Comparison of ENCODE assay signal across 12 mouse cellular contexts in genomic region chrX:99241684-99242118, GRCm38 (mm10).
DNase-seq lines count a peak whose midpoint lies in the region; ATAC-seq lines count a peak whose summit lies in the region.
"Had no signal": no experiment of that assay in that cellular context is flagged by ENCODE, and none has a peak within 500 bp of the region (broad histone marks: within the 10 kb centered on the region; RNA-seq: fewer than 3 reads in every experiment).

No protein-coding gene starts in this region.

- no peak overlapping the region for H3K9ac ChIP-seq in lung, embryonic 15.5 days
- no peak overlapping the region for H3K9ac ChIP-seq in stomach, embryonic 15.5 days
- H3K9ac ChIP-seq: liver, embryonic 14.5 days had no signal

- intact Hi-C loops in heart, postnatal 10 days (cut with DNase I) = no loop called here

- ATAC-seq in lung, embryonic 15.5 days (ENCODE audit: borderline replicate concordance, extremely low read depth, low FRiP score, low TSS enrichment) = peak; percentile 87
- ATAC-seq in stomach, embryonic 15.5 days (ENCODE audit: insufficient read depth, low FRiP score, low read depth) = peak; percentile 43; the same call in 1 of the 2 replicates
- ATAC-seq: hindbrain, postnatal 0 days had no signal

- H3K27me3 ChIP-seq in lung, embryonic 15.5 days = no peaks in the 10 kb centered on the region
- H3K27me3 ChIP-seq in limb, embryonic 10.5 days (ENCODE audit: low read depth, poor library complexity, severe bottlenecking) = peaks cover 99% of the 10 kb centered on the region
- peaks cover 8% of the 10 kb centered on the region; the same call in 1 of the 2 replicates for H3K27me3 ChIP-seq in stomach, embryonic 15.5 days (replicated peaks)

- no peaks in the 10 kb centered on the region for H3K36me3 ChIP-seq in lung, embryonic 15.5 days
- no peaks in the 10 kb centered on the region for H3K36me3 ChIP-seq in limb, embryonic 10.5 days
- H3K36me3 ChIP-seq in stomach, embryonic 15.5 days = no peaks in the 10 kb centered on the region

- no peak overlapping the region for H3K4me3 ChIP-seq in lung, embryonic 15.5 days
- no peak overlapping the region for H3K4me3 ChIP-seq in limb, embryonic 10.5 days
- no peak overlapping the region for H3K4me3 ChIP-seq in stomach, embryonic 15.5 days (replicated peaks)

- 24% methylated on average over 5 of the region's 5 CpGs for WGBS in lung, embryonic 15.5 days
- 34% methylated on average over 5 of the region's 5 CpGs for WGBS in limb, embryonic 10.5 days
- 34% methylated on average over 5 of the region's 5 CpGs for WGBS in stomach, embryonic 15.5 days

- no peak overlapping the region for H3K4me2 ChIP-seq in lung, embryonic 15.5 days
- H3K4me2 ChIP-seq in stomach, embryonic 15.5 days = no peak overlapping the region

- H3K27ac ChIP-seq in lung, embryonic 15.5 days = peak overlapping the region; percentile 70
- peak overlapping the region; percentile 53 for H3K27ac ChIP-seq in limb, embryonic 10.5 days
- no peak overlapping the region for H3K27ac ChIP-seq in stomach, embryonic 15.5 days
- H3K27ac ChIP-seq: hindbrain, postnatal 0 days; liver, embryonic 14.5 days had no signal

- H3K4me1 ChIP-seq in lung, embryonic 15.5 days = peaks cover 4% of the 10 kb centered on the region
- H3K4me1 ChIP-seq in limb, embryonic 10.5 days = peaks cover 13% of the 10 kb centered on the region
- no peaks in the 10 kb centered on the region for H3K4me1 ChIP-seq in stomach, embryonic 15.5 days

- H3K9me3 ChIP-seq in lung, embryonic 15.5 days = no peaks in the 10 kb centered on the region
- H3K9me3 ChIP-seq in limb, embryonic 10.5 days (replicated peaks) = no peaks in the 10 kb centered on the region
- no peaks in the 10 kb centered on the region for H3K9me3 ChIP-seq in stomach, embryonic 15.5 days

- DNase-seq in heart, adult 11 months = peak; percentile 83
- DNase-seq in heart, postnatal 10 days = no peak
- no peak for DNase-seq in lung, postnatal 25 days (ENCODE audit: low spot score)
- no peak for DNase-seq in limb, embryonic 10.5 days (ENCODE audit: low spot score)
- DNase-seq in c-Kit-positive CD71-positive TER-119-positive erythroid progenitor cells, embryonic 14.5 days (ENCODE audit: low spot score) = no peak
- DNase-seq in thymus, postnatal 4 days = no peak
- DNase-seq: cerebellum, postnatal 25 days; gastrocnemius, postnatal 14 days had no signal
